Mouse (Mus musculus) urinary bladder, adult 18-20 months (tissue): ENCODE results near the gene Cacng2.

ENCODE experiments used
- DNase-seq, 2 experiments: peaks; one replicate each; pipeline ENCODE4 v3.0.0; 2022; ENCODE audit warnings: low spot score in 2 of 2, mixed read lengths in 2 of 2

Cacng2 gene

DNA sequence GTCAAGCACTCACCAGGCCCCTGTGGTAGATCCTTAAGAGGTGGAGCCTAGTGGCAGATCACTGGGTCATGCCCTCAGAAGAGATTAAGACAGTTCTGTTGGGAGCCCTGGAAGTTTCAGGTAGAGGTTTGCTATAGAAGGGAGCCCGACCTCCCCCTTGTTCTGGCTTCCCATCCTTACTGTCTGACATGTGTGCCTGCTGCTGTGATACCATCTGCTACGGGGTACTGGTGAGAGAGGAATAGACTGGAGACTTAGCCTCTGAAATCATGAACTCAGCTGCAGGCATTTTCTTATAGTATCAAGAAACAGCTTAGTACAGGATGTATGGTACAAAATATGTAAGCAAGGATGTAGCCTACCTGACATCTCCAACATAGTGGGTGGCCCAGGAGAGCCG lies 166.9 kb downstream of the Cacng2 start:
- DNase-seq, result no peak

DNA sequence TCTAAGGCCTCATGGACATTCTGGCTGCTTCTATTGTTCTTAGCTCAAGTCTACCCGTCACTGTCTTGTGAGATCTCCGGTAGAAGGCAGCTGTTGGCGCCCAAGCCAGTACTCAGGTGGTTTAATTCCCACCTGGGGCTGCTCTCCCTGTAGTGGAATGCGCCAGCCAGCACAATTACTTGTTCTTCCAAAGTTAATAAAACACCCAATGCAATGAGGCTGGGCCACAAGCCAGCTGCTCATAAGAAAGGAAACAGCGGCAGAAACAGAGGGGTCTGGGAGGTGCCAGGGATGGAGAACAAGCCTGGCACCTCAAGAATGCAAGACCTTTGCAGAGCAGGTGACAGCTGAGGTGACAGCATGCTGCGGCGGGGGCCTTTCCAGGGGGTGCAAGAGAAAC lies 170.8 kb downstream of the Cacng2 start:
- no peak for DNase-seq

DNA sequence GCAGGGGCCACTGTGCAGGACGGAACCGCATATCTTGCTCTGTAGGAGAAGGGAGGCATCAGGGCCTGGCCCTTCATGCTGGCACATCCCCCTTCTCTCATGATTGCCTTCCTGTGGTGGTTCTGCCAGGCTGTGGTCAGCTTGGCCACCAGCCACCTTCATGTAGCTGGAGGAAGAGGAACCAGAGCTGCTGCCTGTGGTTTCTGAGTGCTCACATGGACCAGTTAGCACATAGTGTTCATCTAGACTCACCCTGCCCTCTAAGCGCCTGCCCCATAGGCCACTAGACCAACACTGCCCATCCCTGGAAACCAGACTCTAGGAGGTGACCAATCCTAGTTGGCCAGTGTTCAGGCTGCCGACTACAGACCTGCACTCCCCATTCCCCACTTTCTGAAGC lies 174.1 kb downstream of the Cacng2 start:
- peak in 1 of 2 experiments; percentile 29 for DNase-seq
